Mouse (Mus musculus): ENCODE results near the gene Fkbp5. TPM values are rescaled to one million over a fixed set of nuclear protein-coding genes. Genes with fewer than 3 reads are reported as not detected.

The Fkbp5 gene
- polyA plus RNA-seq, 1 experiment from 2014 or later = 8.3 TPM

GRCm38 (mm10) chr17:28373821-28374220 lies 143.5 kb downstream of the Fkbp5 start:
- no peak overlapping the region for H3K9ac ChIP-seq
- DNase-seq (peak; percentile 74), ATAC-seq (ENCODE audit: insufficient read depth) (peak; percentile 33; the same call in 1 of the 2 replicates)
- 0 out of 2 replicates have a peak overlapping the region, but pooled peaks have one; percentile 10 for H3K4me2 ChIP-seq
- H3K36me3 ChIP-seq (ENCODE audit: insufficient read depth) = no peaks in the 10 kb centered on the region
- no peaks in the 10 kb centered on the region for H3K9me3 ChIP-seq (ENCODE audit: low read depth, low read length)
- H3K27ac ChIP-seq (ENCODE audit: low read depth) = no peak overlapping the region
- H3K4me3 ChIP-seq (ENCODE audit: low read depth, low read length) = no peak overlapping the region
- no peaks in the 10 kb centered on the region for H3K4me1 ChIP-seq (ENCODE audit: insufficient read depth)
- 16% methylated on average over 10 of the region's 10 CpGs for WGBS
- H3K27me3 ChIP-seq (ENCODE audit: insufficient read depth, low read length) = peaks cover 20% of the 10 kb centered on the region
- TF ChIP-seq CTCF (IDR thresholded peaks at IDR 0.05; ENCODE audit: low read depth) = peak; percentile 84

GRCm38 (mm10) chr17:28371941-28372340 lies 145.4 kb downstream of the Fkbp5 start:
- DNase-seq = no peak
- Histone ChIP-seq H3K27me3 (ENCODE audit: insufficient read depth, low read length) (peaks cover 23% of the 10 kb centered on the region), H3K9me3 (ENCODE audit: low read depth, low read length) (no peaks in the 10 kb centered on the region), H3K4me3 (ENCODE audit: low read depth, low read length) (no peak overlapping the region), H3K9ac (no peak overlapping the region), H3K27ac (ENCODE audit: low read depth) (no peak overlapping the region), H3K4me1 (ENCODE audit: insufficient read depth) (no peaks in the 10 kb centered on the region), H3K4me2 (no peak overlapping the region), H3K36me3 (ENCODE audit: insufficient read depth) (no peaks in the 10 kb centered on the region)
- 55% methylated on average over 1 of the region's 1 CpGs for WGBS
- no peak for TF ChIP-seq CTCF (IDR thresholded peaks at IDR 0.05; ENCODE audit: low read depth)
- ATAC-seq (ENCODE audit: insufficient read depth) = no peak

DNA sequence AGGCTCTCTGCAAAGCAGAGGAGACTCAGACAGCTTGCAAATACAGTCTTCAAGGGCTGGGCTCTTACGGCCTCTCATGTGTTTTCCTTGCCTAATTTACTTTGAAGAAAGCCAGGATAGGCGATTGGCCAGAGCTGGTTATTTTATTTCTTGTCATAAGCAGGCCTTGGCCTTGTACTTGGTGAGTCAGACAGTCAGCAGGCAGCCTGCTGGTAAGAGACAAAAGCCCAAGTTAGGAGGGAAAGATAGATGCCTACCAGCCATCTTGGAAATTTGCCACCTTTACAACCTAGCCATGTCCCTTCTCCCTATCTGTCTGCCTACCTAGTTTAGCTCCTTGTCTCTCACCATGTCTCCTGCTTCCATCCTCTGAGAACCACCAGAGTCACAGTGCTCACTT lies 146.0 kb downstream of the Fkbp5 start:
- Histone ChIP-seq H3K4me1 (ENCODE audit: insufficient read depth) (no peaks in the 10 kb centered on the region), H3K4me3 (ENCODE audit: low read depth, low read length) (no peak overlapping the region), H3K27ac (ENCODE audit: low read depth) (no peak overlapping the region), H3K9me3 (ENCODE audit: low read depth, low read length) (no peaks in the 10 kb centered on the region), H3K9ac (no peak overlapping the region), H3K4me2 (no peak overlapping the region), H3K36me3 (ENCODE audit: insufficient read depth) (no peaks in the 10 kb centered on the region), H3K27me3 (ENCODE audit: insufficient read depth, low read length) (peaks cover 23% of the 10 kb centered on the region)
- DNase-seq (no peak), ATAC-seq (ENCODE audit: insufficient read depth) (no peak)
- 44% methylated on average over 2 of the region's 2 CpGs for WGBS
- no peak for TF ChIP-seq CTCF (IDR thresholded peaks at IDR 0.05; ENCODE audit: low read depth)

DNA sequence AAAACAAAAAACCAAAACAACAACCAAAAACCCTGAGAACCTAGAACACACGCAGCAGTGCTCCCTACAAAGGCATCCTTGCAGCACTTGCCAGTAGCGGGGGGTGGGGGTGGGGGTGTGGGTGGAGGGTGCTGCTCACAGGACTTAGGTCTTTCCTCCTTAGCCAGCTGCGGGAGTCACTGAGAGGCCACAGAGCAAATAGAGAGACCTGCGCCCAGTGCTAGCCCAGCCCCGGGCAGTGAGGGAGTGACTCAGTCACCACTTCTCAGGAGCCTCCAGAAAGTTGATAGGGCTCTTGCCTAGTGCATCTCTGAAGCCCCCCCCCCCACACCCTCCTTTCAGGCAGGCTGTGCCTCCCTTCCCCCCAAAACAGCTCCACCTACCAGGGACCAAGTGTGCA lies 148.3 kb downstream of the Fkbp5 start:
- H3K4me3 ChIP-seq (ENCODE audit: low read depth, low read length) = no peak overlapping the region
- WGBS = 57% methylated on average over 5 of the region's 5 CpGs
- no peak overlapping the region for H3K27ac ChIP-seq (ENCODE audit: low read depth)
- TF ChIP-seq CTCF (IDR thresholded peaks at IDR 0.05; ENCODE audit: low read depth) = no peak
- H3K27me3 ChIP-seq (ENCODE audit: insufficient read depth, low read length) = peaks cover 19% of the 10 kb centered on the region
- H3K9ac ChIP-seq = no peak overlapping the region
- DNase-seq (no peak), ATAC-seq (ENCODE audit: insufficient read depth) (peak; percentile 47; the same call in 1 of the 2 replicates)
- no peaks in the 10 kb centered on the region for H3K4me1 ChIP-seq (ENCODE audit: insufficient read depth)
- no peaks in the 10 kb centered on the region for H3K36me3 ChIP-seq (ENCODE audit: insufficient read depth)
- no peak overlapping the region for H3K4me2 ChIP-seq
- H3K9me3 ChIP-seq (ENCODE audit: low read depth, low read length) = no peaks in the 10 kb centered on the region

GRCm38 (mm10) chr17:28368449-28368848 lies 148.9 kb downstream of the Fkbp5 start:
- H3K27me3 ChIP-seq (ENCODE audit: insufficient read depth, low read length) = peaks cover 24% of the 10 kb centered on the region
- H3K4me3 ChIP-seq (ENCODE audit: low read depth, low read length) = no peak overlapping the region
- peak; percentile 95 for TF ChIP-seq CTCF (IDR thresholded peaks at IDR 0.05; ENCODE audit: low read depth)
- H3K27ac ChIP-seq (ENCODE audit: low read depth) = no peak overlapping the region
- no peaks in the 10 kb centered on the region for H3K9me3 ChIP-seq (ENCODE audit: low read depth, low read length)
- H3K4me1 ChIP-seq (ENCODE audit: insufficient read depth) = peaks cover 1% of the 10 kb centered on the region
- DNase-seq = peak; percentile 86
- no peak overlapping the region for H3K4me2 ChIP-seq
- H3K36me3 ChIP-seq (ENCODE audit: insufficient read depth) = no peaks in the 10 kb centered on the region
- H3K9ac ChIP-seq = no peak overlapping the region
- peak; percentile 44 for ATAC-seq (ENCODE audit: insufficient read depth)
- WGBS = 3% methylated on average over 13 of the region's 13 CpGs

DNA sequence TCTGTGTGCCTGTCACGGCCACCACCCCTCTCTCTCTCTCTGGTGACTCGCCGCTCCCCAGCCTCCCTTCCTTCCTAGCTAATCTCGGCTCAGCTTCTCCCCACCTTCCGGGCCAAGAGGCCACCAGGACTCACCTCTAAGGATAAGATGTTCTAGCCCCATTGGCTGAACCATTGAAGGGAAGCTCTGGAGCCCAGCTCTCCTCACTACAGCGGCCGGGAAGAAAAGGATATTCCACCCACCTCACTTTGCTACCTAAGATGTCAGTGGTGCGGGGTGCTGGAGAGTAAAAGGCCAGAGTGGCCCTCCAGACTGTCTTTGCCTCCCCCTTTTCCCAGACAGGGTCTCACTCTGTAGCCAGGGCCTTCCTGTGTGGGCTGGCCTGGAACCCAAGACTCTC lies 152.2 kb downstream of the Fkbp5 start, which contains the start of gene Tulp1:
Gene Tulp1 (minus strand): TSS at position 101 of the 400 bp plus-strand sequence.
- Histone ChIP-seq H3K9me3 (ENCODE audit: low read depth, low read length) (no peaks in the 10 kb centered on the region), H3K4me3 (ENCODE audit: low read depth, low read length) (peak within 1 kb of the TSS; percentile 29), H3K4me2 (peak within 1 kb of the TSS; percentile 61), H3K27me3 (ENCODE audit: insufficient read depth, low read length) (peaks cover 39% of the 10 kb centered on the region), H3K4me1 (ENCODE audit: insufficient read depth) (peaks cover 8% of the 10 kb centered on the region), H3K36me3 (ENCODE audit: insufficient read depth) (no peaks in the 10 kb centered on the region), H3K27ac (ENCODE audit: low read depth) (no peak within 1 kb of the TSS), H3K9ac (peak within 1 kb of the TSS; percentile 23; the same call in 1 of the 2 replicates)
- TF ChIP-seq CTCF (IDR thresholded peaks at IDR 0.05; ENCODE audit: low read depth) = no peak
- 30% methylated on average over 8 of the region's 8 CpGs for WGBS
- ATAC-seq (ENCODE audit: insufficient read depth) = no peak
- DNase-seq = no peak

GRCm38 (mm10) chr17:28363507-28363906 lies 153.8 kb downstream of the Fkbp5 start:
- ATAC-seq (ENCODE audit: insufficient read depth) (no peak), DNase-seq (no peak)
- WGBS = 27% methylated on average over 6 of the region's 6 CpGs
- H3K4me2 ChIP-seq = peak overlapping the region; percentile 61
- 0 out of 2 replicates have a peak overlapping the region, but pooled peaks have one; percentile 29 for H3K4me3 ChIP-seq (ENCODE audit: low read depth, low read length)
- no peak overlapping the region for H3K9ac ChIP-seq
- H3K9me3 ChIP-seq (ENCODE audit: low read depth, low read length) = no peaks in the 10 kb centered on the region
- H3K4me1 ChIP-seq (ENCODE audit: insufficient read depth) = peaks cover 8% of the 10 kb centered on the region
- no peak overlapping the region for H3K27ac ChIP-seq (ENCODE audit: low read depth)
- no peak for TF ChIP-seq CTCF (IDR thresholded peaks at IDR 0.05; ENCODE audit: low read depth)
- no peaks in the 10 kb centered on the region for H3K36me3 ChIP-seq (ENCODE audit: insufficient read depth)
- H3K27me3 ChIP-seq (ENCODE audit: insufficient read depth, low read length) = peaks cover 42% of the 10 kb centered on the region

All from lung, embryonic 14.5 days (tissue).